Mouse (Mus musculus): ENCODE measurements around the gene Crocc2. TPM values are rescaled to one million over a fixed set of nuclear protein-coding genes. Genes with fewer than 3 reads are reported as not detected.
"Not testable (repeated sequence)": the region's sequence is repeated elsewhere in the genome, so short reads cannot be mapped to it uniquely, and the experiment has no call there.

Gene Crocc2
- polyA plus RNA-seq, 2 experiments: 0.17 to 0.39 TPM

- no peak overlapping the region for H3K27ac ChIP-seq (replicated peaks; ENCODE audit: low read depth, low read length)
- H3K4me3 ChIP-seq (replicated peaks; ENCODE audit: low read length): no peak overlapping the region
- no peak for DNase-seq (ENCODE audit: low spot score)
- H3K9ac ChIP-seq (ENCODE audit: low read depth, low read length, severe bottlenecking): no peak overlapping the region
- no peak for TF ChIP-seq POLR2A (IDR thresholded peaks at IDR 0.05; ENCODE audit: borderline replicate concordance, extremely low read depth, insufficient read depth, insufficient read length)
- 11% methylated on average over 11 of the region's 17 CpGs for WGBS
- H3K36me3 ChIP-seq (ENCODE audit: control insufficient read depth, insufficient read depth, low read length): no peaks in the 10 kb centered on the region
- 0 out of 2 replicates have a peak, but pooled peaks cover 4% of the 10 kb centered on the region for H3K4me1 ChIP-seq (ENCODE audit: control insufficient read depth, insufficient read depth, low read length)
- no peaks in the 10 kb centered on the region for H3K27me3 ChIP-seq (ENCODE audit: control insufficient read depth, insufficient read depth, low read length)
- no peak for ATAC-seq (ENCODE audit: low FRiP score, low read depth)
- H3K9me3 ChIP-seq (ENCODE audit: control insufficient read depth, low read length): no peaks in the 10 kb centered on the region
- 0 out of 2 replicates have a peak overlapping the region, but pooled peaks have one; percentile 17 for H3K4me2 ChIP-seq (replicated peaks; ENCODE audit: low read depth, low read length, severe bottlenecking)
Measured at GRCm38 (mm10) chr1:93190726-93191305, 22.3 kb downstream of the Crocc2 start.

- WGBS: 89% methylated on average over 3 of the region's 3 CpGs
- DNase-seq (ENCODE audit: low spot score) (no peak), ATAC-seq (ENCODE audit: low FRiP score, low read depth) (no peak)
- Histone ChIP-seq H3K36me3 (ENCODE audit: control insufficient read depth, insufficient read depth, low read length) (no peaks in the 10 kb centered on the region), H3K4me2 (replicated peaks; ENCODE audit: low read depth, low read length, severe bottlenecking) (no peak overlapping the region), H3K27ac (replicated peaks; ENCODE audit: low read depth, low read length) (no peak overlapping the region), H3K9ac (ENCODE audit: low read depth, low read length, severe bottlenecking) (no peak overlapping the region), H3K9me3 (ENCODE audit: control insufficient read depth, low read length) (no peaks in the 10 kb centered on the region), H3K27me3 (ENCODE audit: control insufficient read depth, insufficient read depth, low read length) (no peaks in the 10 kb centered on the region), H3K4me3 (replicated peaks; ENCODE audit: low read length) (no peak overlapping the region), H3K4me1 (ENCODE audit: control insufficient read depth, insufficient read depth, low read length) (0 out of 2 replicates have a peak, but pooled peaks cover 4% of the 10 kb centered on the region)
- TF ChIP-seq POLR2A (IDR thresholded peaks at IDR 0.05; ENCODE audit: borderline replicate concordance, extremely low read depth, insufficient read depth, insufficient read length): no peak
Measured at GRCm38 (mm10) chr1:93194961-93195360, 26.4 kb downstream of the Crocc2 start.

- not testable (repeated sequence) for H3K9me3 ChIP-seq (ENCODE audit: control insufficient read depth, low read length); H3K27me3 ChIP-seq (ENCODE audit: control insufficient read depth, insufficient read depth, low read length); H3K4me2 ChIP-seq (replicated peaks; ENCODE audit: low read depth, low read length, severe bottlenecking); H3K27ac ChIP-seq (replicated peaks; ENCODE audit: low read depth, low read length); ATAC-seq (ENCODE audit: low FRiP score, low read depth); DNase-seq (ENCODE audit: low spot score); H3K4me3 ChIP-seq (replicated peaks; ENCODE audit: low read length); H3K4me1 ChIP-seq (ENCODE audit: control insufficient read depth, insufficient read depth, low read length); H3K9ac ChIP-seq (ENCODE audit: low read depth, low read length, severe bottlenecking); H3K36me3 ChIP-seq (ENCODE audit: control insufficient read depth, insufficient read depth, low read length)
- WGBS: 69% methylated on average over 2 of the region's 2 CpGs
Measured at GRCm38 (mm10) chr1:93197454-93197853, 28.9 kb downstream of the Crocc2 start.

GRCm38 (mm10) chr1:93197916-93198315 is 29.4 kb downstream of the Crocc2 start:
- Histone ChIP-seq H3K27ac (replicated peaks; ENCODE audit: low read depth, low read length) (no peak overlapping the region), H3K4me3 (replicated peaks; ENCODE audit: low read length) (no peak overlapping the region), H3K9me3 (ENCODE audit: control insufficient read depth, low read length) (no peaks in the 10 kb centered on the region), H3K4me2 (replicated peaks; ENCODE audit: low read depth, low read length, severe bottlenecking) (no peak overlapping the region), H3K27me3 (ENCODE audit: control insufficient read depth, insufficient read depth, low read length) (no peaks in the 10 kb centered on the region), H3K36me3 (ENCODE audit: control insufficient read depth, insufficient read depth, low read length) (no peaks in the 10 kb centered on the region), H3K4me1 (ENCODE audit: control insufficient read depth, insufficient read depth, low read length) (no peaks in the 10 kb centered on the region), H3K9ac (ENCODE audit: low read depth, low read length, severe bottlenecking) (no peak overlapping the region)
- ATAC-seq (ENCODE audit: low FRiP score, low read depth): no peak
- DNase-seq (ENCODE audit: low spot score): no peak
- TF ChIP-seq POLR2A (IDR thresholded peaks at IDR 0.05; ENCODE audit: borderline replicate concordance, extremely low read depth, insufficient read depth, insufficient read length): no peak
- 57% methylated on average over 3 of the region's 3 CpGs for WGBS

GRCm38 (mm10) chr1:93206277-93206970 is 37.9 kb downstream of the Crocc2 start:
- Histone ChIP-seq H3K4me1 (ENCODE audit: control insufficient read depth, insufficient read depth, low read length) (peaks cover 31% of the 10 kb centered on the region), H3K4me3 (replicated peaks; ENCODE audit: low read length) (no peak overlapping the region), H3K36me3 (ENCODE audit: control insufficient read depth, insufficient read depth, low read length) (no peaks in the 10 kb centered on the region), H3K27me3 (ENCODE audit: control insufficient read depth, insufficient read depth, low read length) (no peaks in the 10 kb centered on the region), H3K4me2 (replicated peaks; ENCODE audit: low read depth, low read length, severe bottlenecking) (no peak overlapping the region), H3K9me3 (ENCODE audit: control insufficient read depth, low read length) (no peaks in the 10 kb centered on the region), H3K27ac (replicated peaks; ENCODE audit: low read depth, low read length) (no peak overlapping the region), H3K9ac (ENCODE audit: low read depth, low read length, severe bottlenecking) (no peak overlapping the region)
- 57% methylated on average over 12 of the region's 12 CpGs for WGBS
- DNase-seq (ENCODE audit: low spot score) (no peak), ATAC-seq (ENCODE audit: low FRiP score, low read depth) (no peak; the same call in 1 of the 2 replicates)
- TF ChIP-seq POLR2A (IDR thresholded peaks at IDR 0.05; ENCODE audit: borderline replicate concordance, extremely low read depth, insufficient read depth, insufficient read length): no peak

Measured in limb, embryonic 14.5 days (tissue).